Mouse (Mus musculus): ENCODE data around the gene Kalrn. TPM values are rescaled to one million over a fixed set of nuclear protein-coding genes. Genes with fewer than 3 reads are reported as not detected.

The Kalrn gene
- total RNA-seq, 2 experiments from 2014 or later = 16.3 to 17.8 TPM

DNA sequence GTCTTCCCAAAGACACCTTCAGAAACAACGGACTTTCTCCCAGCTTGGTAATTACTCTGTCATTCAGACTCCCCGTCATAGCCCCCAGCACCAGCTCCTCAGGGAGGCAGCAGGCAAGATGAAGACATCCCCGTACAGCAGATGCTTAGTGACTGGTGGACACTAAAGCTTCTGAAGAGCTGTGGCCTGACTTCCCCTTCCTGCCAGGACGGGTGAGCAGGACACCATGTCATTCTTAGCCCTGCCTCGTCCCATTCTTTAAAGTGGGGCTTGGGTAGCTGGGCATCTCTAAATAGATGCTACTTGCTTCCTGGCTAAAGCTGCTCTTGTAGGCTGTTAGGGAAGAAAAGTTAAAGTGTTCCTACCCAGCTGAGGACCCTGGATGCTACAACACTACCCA is 145.7 kb downstream of the Kalrn start:
- no peak for DNase-seq

DNA sequence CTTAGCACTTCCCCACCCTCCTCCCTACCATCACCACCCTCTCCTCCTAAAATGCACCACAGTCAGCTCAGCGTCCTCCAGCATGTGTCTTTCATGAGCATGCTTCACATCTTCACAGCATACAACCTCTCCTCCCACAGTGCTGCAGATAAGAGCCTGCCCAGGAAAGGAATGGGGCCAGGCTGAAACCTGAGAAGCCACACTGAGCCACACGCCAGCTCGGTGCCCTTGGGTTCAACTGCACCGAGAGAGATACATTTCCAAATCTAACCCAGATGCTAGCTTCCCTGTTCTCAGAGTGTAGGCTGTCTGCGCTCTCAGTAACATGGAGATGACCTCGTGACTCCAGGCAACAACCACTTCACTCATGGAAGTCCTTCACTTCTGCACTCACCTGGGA is 151.9 kb downstream of the Kalrn start:
- DNase-seq = peak; percentile 15

DNA sequence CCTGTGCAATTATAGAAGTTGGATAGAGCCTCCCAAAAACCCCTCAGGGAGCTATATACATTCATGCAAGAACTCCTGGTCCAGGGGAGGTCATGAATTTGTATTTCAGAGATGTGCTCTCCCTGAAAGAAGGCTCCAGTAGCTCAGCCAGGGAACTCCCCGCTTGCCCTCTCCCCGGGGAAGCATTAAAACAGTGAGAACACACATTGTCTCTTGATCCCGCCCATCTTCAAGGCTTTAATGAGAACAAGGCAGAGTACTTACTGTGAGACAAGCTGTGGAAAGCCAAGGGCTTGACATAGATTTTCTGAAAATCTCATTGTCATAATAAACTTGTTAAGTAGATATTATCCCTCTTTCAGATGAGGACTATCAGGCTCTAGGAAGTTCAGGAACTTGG is 155.4 kb downstream of the Kalrn start:
- no peak for DNase-seq

DNA sequence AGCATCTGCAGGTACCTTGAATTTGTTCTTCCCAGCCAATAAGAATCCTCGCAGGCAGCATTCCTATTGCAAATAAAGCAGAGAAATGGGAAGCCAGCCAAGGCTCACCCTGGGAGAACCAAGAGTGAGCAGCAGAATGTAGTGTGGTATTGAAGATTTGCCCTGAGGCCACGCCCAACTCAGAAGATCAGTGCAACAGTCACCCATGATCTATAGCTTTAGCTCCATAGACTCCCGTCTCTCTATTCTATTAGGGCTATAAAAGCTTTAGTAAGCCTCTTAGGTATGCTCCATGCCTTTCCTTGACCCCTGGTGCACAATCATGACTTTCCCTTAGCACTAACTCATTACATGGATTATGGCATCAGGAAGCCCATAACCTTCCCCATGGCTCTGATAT is 155.9 kb downstream of the Kalrn start:
- DNase-seq = no peak

DNA sequence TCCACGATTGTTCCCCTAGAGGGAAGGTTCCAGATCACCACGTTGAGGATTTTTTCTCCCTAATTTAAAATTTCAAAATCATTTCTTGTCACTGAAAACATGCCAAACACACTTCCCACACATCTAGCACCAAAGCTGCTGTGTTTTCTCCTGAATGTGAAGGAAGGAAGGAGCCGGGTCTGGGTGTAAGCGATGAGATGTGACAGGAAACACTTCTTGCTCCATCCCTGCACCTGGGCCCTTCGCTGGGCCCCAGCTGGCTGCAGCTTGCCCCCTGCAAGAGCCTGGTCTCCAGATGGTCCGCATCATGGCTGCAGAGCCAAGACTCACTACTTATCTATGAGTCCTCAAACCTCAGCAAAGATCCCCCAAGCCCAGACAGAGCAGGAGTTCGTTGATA is 158.8 kb downstream of the Kalrn start:
- no peak for DNase-seq

DNA sequence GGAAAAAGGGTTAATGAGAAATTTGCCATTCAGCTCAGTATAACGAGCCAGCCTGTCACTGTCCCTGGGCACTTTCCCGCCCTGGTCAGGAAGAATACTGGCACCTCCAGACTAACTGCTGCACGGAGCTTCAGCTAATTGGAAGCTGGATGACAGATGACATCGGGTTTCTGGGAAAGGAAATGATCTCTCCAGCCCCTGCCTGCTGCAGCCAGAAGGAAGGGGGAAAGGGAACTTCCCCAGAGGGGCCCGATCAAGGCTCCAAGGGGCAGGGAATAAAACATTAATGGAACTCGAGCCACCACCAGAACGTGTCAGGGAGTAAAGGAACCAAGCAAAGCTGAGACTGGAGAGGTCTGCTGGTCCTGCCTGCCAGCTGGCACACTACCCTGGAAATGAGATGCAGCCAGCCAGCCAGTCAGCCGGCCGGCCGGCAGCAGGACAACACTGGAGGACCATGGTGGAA is 159.4 kb downstream of the Kalrn start:
- peak; percentile 45 for DNase-seq

DNA sequence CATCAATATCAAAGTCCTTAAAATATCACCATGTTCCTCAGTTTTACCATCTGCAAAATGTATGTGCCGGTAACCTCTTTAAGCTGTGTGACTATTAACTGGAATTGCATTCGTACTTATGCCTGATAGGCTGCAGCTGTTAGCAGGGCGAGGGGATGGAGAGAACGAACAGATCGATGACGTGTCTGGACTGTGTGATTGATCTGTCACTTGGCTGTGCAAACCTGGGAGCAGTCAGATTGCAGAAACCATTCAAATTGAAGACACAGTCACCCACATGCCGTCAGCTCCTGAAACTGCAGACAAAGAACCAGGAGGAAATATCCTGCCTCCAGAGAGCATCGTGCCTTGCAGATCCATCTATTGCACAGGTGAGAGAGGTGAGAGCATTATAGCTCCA is 166.3 kb downstream of the Kalrn start:
- no peak for DNase-seq

DNA sequence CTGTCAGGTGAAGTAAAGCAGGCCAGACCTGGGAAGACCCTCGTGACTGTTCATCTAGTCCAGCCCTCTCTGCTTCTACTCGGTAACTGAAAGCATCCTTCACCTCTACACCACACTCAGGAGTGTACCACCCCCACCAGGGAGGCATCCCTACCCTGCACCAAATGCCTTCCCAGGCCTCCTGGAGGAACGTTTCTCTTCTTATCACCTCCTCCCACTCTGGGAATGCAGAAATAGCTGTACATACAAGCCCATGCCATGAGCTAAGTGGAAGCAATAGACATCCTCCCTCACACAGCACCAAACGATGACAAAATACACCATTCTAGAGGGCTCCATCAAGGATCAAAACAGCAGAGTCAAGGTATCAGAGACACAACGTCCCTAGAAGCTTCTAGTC is 168.2 kb downstream of the Kalrn start:
- DNase-seq = no peak

DNA sequence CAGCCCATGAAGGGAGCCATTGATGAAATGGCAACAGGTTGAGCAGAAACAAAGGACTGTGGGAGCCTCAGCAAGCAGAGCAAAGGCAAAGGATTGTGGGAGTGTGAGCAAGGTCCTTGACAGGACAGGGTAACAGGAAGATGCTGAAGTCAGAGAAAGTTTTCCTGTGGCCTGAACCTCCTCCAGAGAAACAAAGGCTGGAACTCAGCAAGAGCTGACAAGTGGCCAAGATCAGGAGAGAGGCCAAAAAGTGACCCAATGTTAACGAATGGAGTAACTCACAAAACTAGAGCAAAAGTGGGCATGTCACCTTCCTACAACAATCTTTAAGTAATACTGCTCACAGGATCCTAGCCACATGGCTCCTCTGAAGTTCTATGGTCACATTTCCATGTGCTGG is 172.1 kb downstream of the Kalrn start:
- no peak for DNase-seq

DNA sequence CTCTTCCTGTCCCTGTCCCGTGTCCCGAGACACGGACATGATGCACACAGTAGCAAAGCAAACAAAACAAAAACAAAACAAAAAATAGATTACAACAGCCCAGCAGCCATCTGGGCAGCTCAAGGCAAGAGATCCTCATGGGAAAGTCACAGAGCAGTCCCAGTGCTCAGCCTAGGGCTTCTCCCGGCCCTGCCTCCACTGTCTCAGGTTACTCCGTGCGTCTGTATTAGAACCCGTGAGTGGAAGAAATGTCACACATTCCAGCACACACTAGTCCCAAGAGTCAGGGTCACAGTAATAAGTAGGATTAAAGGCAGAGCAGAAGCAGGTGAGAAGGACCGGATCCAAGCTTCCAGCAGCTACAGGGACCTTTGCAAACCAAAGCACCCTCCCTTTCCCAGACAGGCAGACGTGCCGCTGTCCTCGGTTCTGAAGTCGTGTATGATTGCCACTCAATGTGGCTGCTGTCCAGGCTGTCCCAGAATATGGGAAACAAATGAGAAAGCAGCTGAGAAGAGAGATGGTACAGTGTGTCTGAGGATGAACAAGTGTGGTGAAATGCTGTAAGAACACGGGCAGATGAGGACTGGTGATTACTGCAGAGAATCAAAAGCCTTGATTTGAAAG is 173.1 kb downstream of the Kalrn start:
- DNase-seq = peak; percentile 82

DNA sequence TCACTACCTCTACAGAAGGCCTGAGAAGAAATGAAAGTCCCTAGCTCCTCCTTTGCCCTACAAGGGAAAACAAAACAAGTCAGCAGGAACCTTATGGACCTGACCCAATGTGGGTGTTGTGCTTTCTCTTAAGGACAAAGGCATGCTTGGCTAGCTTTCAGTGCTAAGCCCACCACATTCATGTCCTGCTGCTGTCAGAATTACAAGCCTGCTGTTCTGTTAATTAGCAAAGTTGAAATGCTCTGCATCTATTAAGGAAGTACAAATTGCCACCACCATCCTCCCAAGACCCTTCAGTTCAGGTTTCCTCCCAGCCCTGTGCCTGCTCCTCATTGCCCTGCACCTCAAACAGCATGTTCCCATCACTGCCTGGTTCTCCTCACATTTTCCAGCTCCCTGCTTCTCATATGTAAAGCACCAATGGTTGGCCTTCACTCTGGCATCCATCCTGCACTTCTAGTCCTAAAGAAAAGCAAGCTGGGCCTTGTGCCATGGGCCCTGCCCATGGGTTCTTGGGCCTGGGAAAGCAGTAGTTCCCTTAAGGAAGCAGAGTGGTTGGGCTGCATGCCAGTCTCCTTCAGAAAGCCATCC is 178.0 kb downstream of the Kalrn start:
- DNase-seq = no peak

DNA sequence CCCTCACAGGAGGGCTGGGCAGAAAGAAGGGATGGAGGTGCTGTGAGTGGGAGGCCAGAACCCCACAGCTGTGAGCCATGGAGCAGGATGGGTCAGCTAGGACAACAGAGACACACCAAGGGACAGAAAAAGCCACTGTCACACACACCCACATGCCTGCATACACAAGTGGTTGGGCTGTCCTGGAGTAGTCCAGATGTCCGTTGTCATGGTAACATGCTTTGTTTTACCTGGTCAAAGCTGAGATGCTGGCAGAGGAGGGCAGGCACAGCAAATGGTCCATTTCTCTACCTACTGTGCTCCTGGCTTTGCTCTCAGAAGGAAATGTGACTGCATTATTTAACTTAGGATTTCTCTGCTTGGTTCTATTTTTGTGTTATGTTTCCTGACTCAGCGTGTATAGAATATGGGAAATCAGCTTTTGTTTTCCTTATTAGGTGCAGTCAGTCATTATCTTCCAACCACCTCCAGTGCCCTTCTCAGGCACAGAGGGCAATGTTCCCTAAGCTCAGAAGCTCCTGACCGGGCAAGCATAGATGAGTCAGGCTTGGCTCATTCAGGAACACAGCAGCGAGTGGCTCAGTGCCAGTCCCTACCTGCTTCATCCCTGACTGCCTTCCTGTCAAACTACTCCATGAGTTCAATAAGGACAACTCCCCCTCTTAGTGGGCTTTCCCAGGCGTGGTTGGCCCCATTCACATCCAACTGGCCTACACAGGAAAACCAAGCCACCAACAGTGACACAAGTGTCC is 183.6 kb downstream of the Kalrn start:
- DNase-seq = no peak

DNA sequence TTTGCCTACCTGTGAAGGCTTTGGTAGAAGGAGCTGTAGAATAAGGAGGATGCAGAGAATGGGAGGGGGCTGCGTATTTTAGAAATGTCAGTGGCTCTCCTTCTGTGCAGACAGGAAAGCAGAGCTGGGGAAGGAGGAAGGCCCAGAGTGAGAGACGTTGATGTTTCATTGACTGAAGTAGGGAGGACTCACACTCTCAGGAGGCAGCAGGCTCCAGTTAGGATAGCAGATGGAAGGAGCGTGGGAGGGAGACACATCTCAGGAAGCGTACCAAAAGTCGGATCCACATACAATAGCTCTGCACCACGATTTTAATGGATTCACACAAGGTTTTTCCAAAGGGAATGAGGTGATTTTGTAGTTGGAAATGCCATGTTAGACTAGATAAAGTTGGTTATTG is 184.5 kb downstream of the Kalrn start:
- DNase-seq = no peak

DNA sequence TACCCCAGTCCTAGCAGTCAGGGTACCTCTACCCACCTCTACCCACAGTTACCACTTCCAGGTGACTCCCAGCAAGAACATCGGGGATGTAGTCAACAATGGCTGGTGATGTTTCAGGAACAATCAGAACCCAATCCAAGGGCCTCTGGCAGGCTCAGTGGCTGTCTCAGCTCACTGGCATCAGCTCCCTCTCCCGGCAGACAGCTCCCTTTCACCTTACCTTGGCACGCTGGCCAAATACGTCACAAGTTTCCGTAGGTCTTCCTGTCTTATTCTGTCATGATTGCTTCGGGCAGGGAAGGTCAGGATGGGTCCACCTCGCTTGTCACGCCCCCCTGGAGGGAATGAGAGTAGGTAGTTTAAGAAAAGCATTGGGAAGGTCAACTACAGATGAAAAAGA is 188.3 kb downstream of the Kalrn start:
- DNase-seq = no peak

DNA sequence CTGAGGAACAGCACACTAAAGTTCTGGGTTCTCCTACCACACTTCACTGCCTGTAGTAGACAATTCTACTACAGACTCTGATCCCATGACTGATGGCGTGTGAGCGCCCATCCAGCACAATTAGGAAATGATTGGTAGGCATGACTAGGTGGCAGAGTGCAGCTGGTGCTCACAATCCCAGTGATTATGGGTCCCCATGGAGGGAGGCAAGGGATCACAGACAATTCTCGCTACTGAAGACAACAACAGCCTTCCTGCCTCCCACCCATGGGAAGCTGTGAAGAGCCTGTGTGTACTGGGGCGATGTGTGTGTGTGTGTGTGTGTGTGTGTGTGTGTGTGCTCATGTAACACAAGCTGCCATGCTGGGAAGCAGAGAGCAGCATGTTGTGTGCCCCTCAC is 190.3 kb downstream of the Kalrn start:
- DNase-seq = no peak

DNA sequence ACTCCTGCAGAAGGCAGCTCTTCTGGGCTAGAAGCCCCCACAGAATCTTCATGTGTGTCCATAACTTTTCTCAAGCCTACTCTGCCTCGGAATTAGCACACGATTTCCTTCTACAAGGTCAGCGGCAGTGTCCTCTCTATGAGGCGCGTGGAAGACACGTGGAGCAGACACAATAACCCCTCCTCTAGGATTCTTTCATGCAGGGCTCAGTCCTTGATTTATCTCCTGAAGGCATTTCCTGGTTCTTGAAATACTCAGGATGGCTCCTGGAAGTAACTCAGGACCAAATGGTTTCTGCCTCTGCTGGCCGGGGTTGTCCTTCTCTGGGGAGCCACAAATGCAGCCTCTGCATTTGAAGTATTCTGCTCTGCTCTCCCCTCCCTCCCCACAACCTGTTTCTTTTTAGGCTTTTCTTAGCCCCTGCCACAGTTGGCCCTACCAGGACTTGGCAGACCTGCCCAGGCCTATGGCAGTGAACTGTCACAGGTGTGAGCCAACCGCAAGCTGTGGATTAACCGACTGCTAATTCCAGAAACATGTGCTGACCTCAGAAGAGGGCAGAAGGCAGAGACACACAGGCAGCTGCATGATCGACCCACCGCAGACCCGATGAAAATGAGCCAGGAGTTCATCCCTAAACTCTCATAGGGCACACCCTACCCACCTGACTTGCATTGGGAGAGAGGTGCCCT is 197.0 kb downstream of the Kalrn start:
- DNase-seq = no peak

DNA sequence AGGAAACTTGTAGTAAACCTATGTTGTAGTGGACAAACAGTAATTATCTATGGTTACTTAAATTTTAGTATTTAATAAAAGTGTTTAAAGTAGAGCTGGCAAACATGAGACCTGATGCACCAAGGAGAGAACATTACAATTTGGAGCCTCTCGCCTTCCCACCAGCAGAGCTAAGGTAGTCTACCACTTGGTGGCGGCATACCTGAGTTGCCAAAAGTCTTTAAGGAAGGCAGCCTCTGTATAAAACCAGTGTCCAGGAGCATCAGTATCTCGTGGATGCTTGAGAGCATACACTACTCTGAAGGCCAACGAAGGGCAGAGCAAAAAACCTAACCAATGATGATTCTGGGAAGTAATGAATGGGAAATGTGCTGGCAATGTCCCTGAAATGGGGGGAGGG is 199.8 kb downstream of the Kalrn start:
- DNase-seq = no peak

DNA sequence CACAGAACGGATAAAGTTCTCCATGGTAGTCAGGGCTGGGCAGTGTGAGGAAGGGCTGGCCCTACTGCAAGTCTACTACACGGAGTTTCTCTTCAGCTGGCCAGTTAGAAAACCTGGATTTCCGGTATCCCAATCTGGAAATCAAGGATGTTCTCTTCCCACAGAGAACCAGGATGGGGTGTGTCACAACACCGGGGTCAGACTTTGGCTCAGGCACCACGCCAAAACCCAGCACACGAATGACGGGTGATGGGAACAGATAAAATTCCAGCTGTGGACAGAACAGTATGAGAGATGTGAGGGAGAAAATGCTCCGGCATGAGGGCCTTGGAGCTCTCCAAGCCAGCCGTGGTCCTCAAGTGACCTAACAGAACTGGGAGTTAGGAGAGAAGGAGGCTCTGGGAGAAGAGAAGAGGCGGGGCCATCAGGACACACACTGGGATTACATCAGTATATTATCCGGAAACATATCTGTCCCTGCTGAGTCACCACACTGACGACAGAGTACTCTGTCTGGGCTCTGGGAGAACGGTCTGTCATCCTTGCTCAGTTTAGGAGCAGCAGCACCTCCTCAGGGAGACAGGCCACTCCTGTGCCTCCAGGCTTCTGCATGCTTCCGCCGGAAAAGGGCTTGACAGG is 201.1 kb downstream of the Kalrn start:
- DNase-seq = peak; percentile 53

DNA sequence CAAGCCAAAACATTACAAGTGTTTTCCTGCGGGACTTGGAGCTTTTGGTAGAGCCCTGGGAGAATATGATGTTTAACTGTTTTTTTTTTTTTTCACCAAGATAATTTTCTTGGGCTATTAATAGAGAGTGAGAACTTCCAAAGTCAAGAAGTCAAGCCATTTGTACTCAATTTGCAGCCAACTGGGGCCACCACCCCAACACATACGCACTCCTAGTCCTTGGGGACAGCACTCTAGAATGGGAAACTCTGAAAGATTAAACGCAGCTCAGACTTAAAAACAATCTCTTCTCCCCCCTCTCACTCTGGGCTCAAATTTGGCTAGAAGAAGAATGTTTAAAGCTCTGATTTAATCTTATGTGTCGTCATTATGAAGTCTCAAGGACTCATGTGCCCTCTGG is 214.1 kb downstream of the Kalrn start:
- no peak for DNase-seq

DNA sequence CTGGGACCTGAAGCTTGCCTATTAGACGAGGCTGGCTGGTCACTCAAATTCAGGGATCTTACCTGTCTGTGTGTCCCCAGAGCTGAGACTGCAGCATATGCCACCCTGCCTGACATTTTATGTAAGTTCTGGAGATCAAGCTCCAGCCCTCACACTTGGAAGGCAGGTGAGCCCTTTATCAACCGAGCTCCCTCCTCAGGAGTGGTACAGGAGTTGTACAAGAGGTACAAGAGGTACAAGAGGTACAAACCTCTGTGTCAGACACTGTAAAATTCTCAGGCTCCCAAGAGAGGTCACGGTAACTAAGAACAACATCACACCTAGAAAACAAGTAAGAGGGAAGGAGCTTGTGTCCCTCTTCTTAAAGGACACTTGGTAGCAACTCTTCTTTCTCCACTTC is 217.8 kb downstream of the Kalrn start:
- no peak for DNase-seq

DNA sequence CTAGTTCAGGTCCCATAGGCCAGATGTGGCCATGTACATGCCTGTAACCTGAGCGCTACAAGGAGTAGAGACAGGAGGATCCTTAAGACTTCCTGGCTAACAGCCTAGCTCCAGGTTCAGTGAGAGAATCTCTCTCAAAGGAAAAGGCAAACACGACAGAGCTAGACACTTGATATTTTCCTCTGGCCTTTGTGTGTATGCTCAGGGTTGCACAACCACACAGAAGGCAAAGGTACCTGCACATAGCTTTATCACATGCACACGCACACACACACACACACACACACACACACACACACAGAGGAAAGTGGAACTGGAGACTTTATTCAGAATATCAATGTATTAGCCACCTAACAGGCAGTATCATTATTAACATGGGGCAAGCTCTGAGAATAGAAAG is 219.3 kb downstream of the Kalrn start:
- DNase-seq = no peak

DNA sequence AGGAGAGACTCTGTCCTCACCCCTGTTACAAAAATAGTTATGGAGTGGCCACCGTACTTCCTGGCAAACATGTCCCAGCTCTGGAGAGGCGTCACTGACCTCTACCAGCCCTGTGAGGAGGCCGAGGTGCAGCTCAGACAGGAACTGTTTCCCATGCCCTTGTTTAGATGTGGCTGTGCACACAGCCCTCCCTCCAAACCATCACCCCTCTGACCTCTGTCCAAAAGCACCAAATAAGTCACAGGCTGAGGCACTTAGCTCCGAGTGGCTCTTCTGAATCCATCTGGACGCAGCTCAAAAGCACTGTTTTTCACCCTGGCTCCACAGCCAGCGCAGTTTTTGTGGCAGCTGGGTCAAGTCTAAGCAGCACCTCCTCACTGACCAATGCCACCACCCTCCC is 220.6 kb downstream of the Kalrn start:
- peak; percentile 30 for DNase-seq

Data from adrenal gland, postnatal 10 days (tissue).